Mouse (Mus musculus): Measurements from ENCODE around the gene Elk3. TPM values are rescaled to one million over a fixed set of nuclear protein-coding genes. Genes with fewer than 3 reads are reported as not detected.

Elk3 gene
- 10 to 100 TPM; 68.0 to 81.2 TPM for polyA plus RNA-seq (2017; shearing (Covaris generic))

DNA sequence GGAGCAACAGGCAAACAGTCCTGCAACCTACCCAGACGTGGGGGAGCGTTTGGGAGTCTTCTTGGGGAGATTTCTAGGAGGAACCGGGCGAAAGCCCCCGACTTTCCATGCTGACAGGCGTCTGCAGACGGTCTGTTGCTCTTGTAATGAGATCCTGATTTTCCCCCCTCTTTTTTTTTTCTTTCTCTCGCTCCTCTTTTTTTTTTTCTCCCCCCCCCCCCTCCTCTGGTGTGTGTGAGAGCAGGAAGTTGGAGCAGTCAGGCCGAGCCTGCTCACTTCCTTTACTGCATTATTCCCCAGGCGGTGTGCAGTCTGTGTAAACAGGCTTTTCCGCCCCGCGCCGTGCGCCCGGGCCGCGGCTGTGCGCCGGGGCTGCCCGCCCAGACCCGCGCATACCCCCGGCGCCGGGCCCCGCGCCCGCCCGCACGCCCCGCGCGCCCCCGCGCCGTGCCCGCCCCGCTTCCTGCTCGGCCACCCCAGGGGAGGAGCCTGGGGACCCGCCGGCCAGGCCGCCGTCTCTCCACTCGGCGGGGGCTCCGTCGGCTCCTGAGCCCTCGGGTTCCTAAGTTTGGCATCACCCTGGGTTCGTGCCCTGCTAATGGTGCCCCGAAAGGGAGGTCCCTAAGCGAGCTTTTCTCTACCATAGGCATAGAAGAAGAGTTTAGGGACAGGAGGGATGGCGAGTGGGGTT is at the start of gene Elk3:
TSS of gene Elk3 (minus strand) at position 415 of the 691 bp plus-strand sequence.

Other genes starting within 250 kb of the Elk3 start
- 1 to 10 TPM in 1 of 2 experiments, under 1 TPM in 1; 0.51 to 4.1 TPM for gene Cfap54, start 229.5 kb downstream of the Elk3 start, polyA plus RNA-seq (2017; shearing (Covaris generic))
- 100 to 1,000 TPM; 146 to 179 TPM for gene Cdk17, start 150.3 kb downstream of the Elk3 start, polyA plus RNA-seq (2017; shearing (Covaris generic))
- gene Lta4h, start 142.3 kb upstream of the Elk3 start, polyA plus RNA-seq (2017; shearing (Covaris generic)) = 100 to 1,000 TPM; 251 to 272 TPM
- not detected for gene Hal, start 177.6 kb upstream of the Elk3 start, polyA plus RNA-seq (2017; shearing (Covaris generic))
- gene Amdhd1, start 228.9 kb upstream of the Elk3 start, polyA plus RNA-seq (2017; shearing (Covaris generic)) = 1 to 10 TPM in 1 of 2 experiments, under 1 TPM in 1; 0.31 to 1.0 TPM
- gene Ccdc38, start 229.5 kb upstream of the Elk3 start, polyA plus RNA-seq (2017; shearing (Covaris generic)) = under 1 TPM; 0.24 to 0.90 TPM

Measured in inflammation-experienced regulatory T-cells (primary cell).